Mouse (Mus musculus): ENCODE measurements around the gene Kat2b. TPM values are rescaled to one million over a fixed set of nuclear protein-coding genes. Genes with fewer than 3 reads are reported as not detected.
A peak's percentile ranks its signal among the peaks of the same experiment; 100 is the strongest.
"Not testable (repeated sequence)": the region's sequence is repeated elsewhere in the genome, so short reads cannot be mapped to it uniquely, and the experiment has no call there.

The Kat2b gene
- polyA plus RNA-seq, 1 experiment, result 11.2 TPM

GRCm38 (mm10) chr17:53654596-53654995 is 87.9 kb downstream of the Kat2b start:
- WGBS, result 84% methylated on average over 4 of the region's 4 CpGs
- DNase-seq, result no peak
- no peak overlapping the region for H3K4me3 ChIP-seq (replicated peaks; ENCODE audit: extremely low read depth, low read depth, low read length)
- no peaks in the 10 kb centered on the region; the same call in 1 of the 2 replicates for H3K4me1 ChIP-seq (ENCODE audit: control insufficient read depth, insufficient read depth, low read length)
- no peak for TF ChIP-seq CTCF (IDR thresholded peaks at IDR 0.05; ENCODE audit: insufficient read depth, low read length)
- TF ChIP-seq POLR2A (IDR thresholded peaks at IDR 0.05; ENCODE audit: borderline replicate concordance, extremely low read depth, low read depth, low read length), result no peak

GRCm38 (mm10) chr17:53655081-53655480 is 88.4 kb downstream of the Kat2b start:
- DNase-seq, result no peak
- TF ChIP-seq POLR2A (IDR thresholded peaks at IDR 0.05; ENCODE audit: borderline replicate concordance, extremely low read depth, low read depth, low read length) (no peak), CTCF (IDR thresholded peaks at IDR 0.05; ENCODE audit: insufficient read depth, low read length) (no peak)
- Histone ChIP-seq H3K4me1 (ENCODE audit: control insufficient read depth, insufficient read depth, low read length) (no peaks in the 10 kb centered on the region; the same call in 1 of the 2 replicates), H3K4me3 (replicated peaks; ENCODE audit: extremely low read depth, low read depth, low read length) (no peak overlapping the region)
- WGBS, result 81% methylated on average over 6 of the region's 6 CpGs

GRCm38 (mm10) chr17:53655959-53656358 is 89.3 kb downstream of the Kat2b start:
- TF ChIP-seq CTCF (IDR thresholded peaks at IDR 0.05; ENCODE audit: insufficient read depth, low read length), result no peak
- no peak for TF ChIP-seq POLR2A (IDR thresholded peaks at IDR 0.05; ENCODE audit: borderline replicate concordance, extremely low read depth, low read depth, low read length)
- Histone ChIP-seq H3K4me3 (replicated peaks; ENCODE audit: extremely low read depth, low read depth, low read length) (no peak overlapping the region), H3K4me1 (ENCODE audit: control insufficient read depth, insufficient read depth, low read length) (no peaks in the 10 kb centered on the region)
- 80% methylated on average over 2 of the region's 2 CpGs for WGBS
- DNase-seq, result no peak

GRCm38 (mm10) chr17:53656369-53656860 is 89.8 kb downstream of the Kat2b start:
- no peak for DNase-seq
- WGBS, result 56% methylated on average over 6 of the region's 6 CpGs
- Histone ChIP-seq H3K4me3 (replicated peaks; ENCODE audit: extremely low read depth, low read depth, low read length) (no peak overlapping the region), H3K4me1 (ENCODE audit: control insufficient read depth, insufficient read depth, low read length) (no peaks in the 10 kb centered on the region)
- TF ChIP-seq POLR2A (IDR thresholded peaks at IDR 0.05; ENCODE audit: borderline replicate concordance, extremely low read depth, low read depth, low read length) (no peak), CTCF (IDR thresholded peaks at IDR 0.05; ENCODE audit: insufficient read depth, low read length) (no peak)

- WGBS, result 71% methylated on average over 2 of the region's 2 CpGs
- H3K4me1 ChIP-seq (ENCODE audit: control insufficient read depth, insufficient read depth, low read length); DNase-seq; H3K4me3 ChIP-seq (replicated peaks; ENCODE audit: extremely low read depth, low read depth, low read length): not testable (repeated sequence)
- peak; percentile 52; the same call in 1 of the 2 replicates for TF ChIP-seq CTCF (IDR thresholded peaks at IDR 0.05; ENCODE audit: insufficient read depth, low read length)
Observed at GRCm38 (mm10) chr17:53657391-53657790, 90.7 kb downstream of the Kat2b start.

- Histone ChIP-seq H3K4me3 (replicated peaks; ENCODE audit: extremely low read depth, low read depth, low read length) (no peak overlapping the region), H3K4me1 (ENCODE audit: control insufficient read depth, insufficient read depth, low read length) (no peaks in the 10 kb centered on the region)
- TF ChIP-seq POLR2A (IDR thresholded peaks at IDR 0.05; ENCODE audit: borderline replicate concordance, extremely low read depth, low read depth, low read length) (no peak), CTCF (IDR thresholded peaks at IDR 0.05; ENCODE audit: insufficient read depth, low read length) (no peak)
- no peak for DNase-seq
- WGBS, result 83% methylated on average over 2 of the region's 2 CpGs
Observed at GRCm38 (mm10) chr17:53658668-53659067, 92.0 kb downstream of the Kat2b start.

- no peak for DNase-seq
- Histone ChIP-seq H3K4me1 (ENCODE audit: control insufficient read depth, insufficient read depth, low read length) (no peaks in the 10 kb centered on the region), H3K4me3 (replicated peaks; ENCODE audit: extremely low read depth, low read depth, low read length) (no peak overlapping the region)
- TF ChIP-seq POLR2A (IDR thresholded peaks at IDR 0.05; ENCODE audit: borderline replicate concordance, extremely low read depth, low read depth, low read length), result no peak
- no peak for TF ChIP-seq CTCF (IDR thresholded peaks at IDR 0.05; ENCODE audit: insufficient read depth, low read length)
- WGBS, result 80% methylated on average over 8 of the region's 8 CpGs
Observed at GRCm38 (mm10) chr17:53659230-53659629, 92.6 kb downstream of the Kat2b start.

GRCm38 (mm10) chr17:53659738-53660137 is 93.1 kb downstream of the Kat2b start:
- TF ChIP-seq CTCF (IDR thresholded peaks at IDR 0.05; ENCODE audit: insufficient read depth, low read length) (no peak), POLR2A (IDR thresholded peaks at IDR 0.05; ENCODE audit: borderline replicate concordance, extremely low read depth, low read depth, low read length) (no peak)
- peak; percentile 10 for DNase-seq
- WGBS, result 64% methylated on average over 4 of the region's 4 CpGs

GRCm38 (mm10) chr17:53661056-53661840 is 94.6 kb downstream of the Kat2b start:
- no peak for TF ChIP-seq POLR2A (IDR thresholded peaks at IDR 0.05; ENCODE audit: borderline replicate concordance, extremely low read depth, low read depth, low read length)
- TF ChIP-seq CTCF (IDR thresholded peaks at IDR 0.05; ENCODE audit: insufficient read depth, low read length), result no peak
- 83% methylated on average over 6 of the region's 6 CpGs for WGBS
- H3K4me1 ChIP-seq (ENCODE audit: control insufficient read depth, insufficient read depth, low read length), result no peaks in the 10 kb centered on the region
- H3K4me3 ChIP-seq (replicated peaks; ENCODE audit: extremely low read depth, low read depth, low read length), result no peak overlapping the region
- DNase-seq, result no peak

More at GRCm38 (mm10) chr17:53659738-53660137, 93.1 kb downstream of the Kat2b start:
- Histone ChIP-seq H3K4me3 (replicated peaks; ENCODE audit: extremely low read depth, low read depth, low read length) (no peak overlapping the region), H3K4me1 (ENCODE audit: control insufficient read depth, insufficient read depth, low read length) (no peaks in the 10 kb centered on the region)

- no peak for DNase-seq
- TF ChIP-seq CTCF (IDR thresholded peaks at IDR 0.05; ENCODE audit: insufficient read depth, low read length), result no peak
- TF ChIP-seq POLR2A (IDR thresholded peaks at IDR 0.05; ENCODE audit: borderline replicate concordance, extremely low read depth, low read depth, low read length), result no peak
- WGBS, result 67% methylated on average over 3 of the region's 3 CpGs
- H3K4me3 ChIP-seq (replicated peaks; ENCODE audit: extremely low read depth, low read depth, low read length), result no peak overlapping the region
- no peaks in the 10 kb centered on the region for H3K4me1 ChIP-seq (ENCODE audit: control insufficient read depth, insufficient read depth, low read length)
Observed at GRCm38 (mm10) chr17:53664267-53664666, 97.6 kb downstream of the Kat2b start.

Data from lung, adult 2 months (tissue).